14 mouse cellular contexts compared by ENCODE assay signal in genomic region chr6:82694668-82695067, GRCm38 (mm10). TPM values are rescaled to one million over a fixed set of nuclear protein-coding genes. Genes with fewer than 3 reads are reported as not detected.
DNase-seq lines count a peak whose midpoint lies in the region; ATAC-seq and TF ChIP-seq lines count a peak whose summit lies in the region.
"Had no signal": no experiment of that assay in that cellular context is flagged by ENCODE, and none has a peak within 500 bp of the region (broad histone marks: within the 10 kb centered on the region; RNA-seq: fewer than 3 reads in every experiment).

No protein-coding gene starts in this region.

- no peak for DNase-seq in forebrain, postnatal 0 days
- no peak for DNase-seq in forebrain, embryonic 11.5 days (ENCODE audit: low spot score)
- DNase-seq in hindbrain, embryonic 10.5 days (ENCODE audit: low spot score) = peak; percentile 27
- no peak for DNase-seq in hindbrain, embryonic 11.5 days (ENCODE audit: low spot score)
- DNase-seq in ES-CJ7 (ENCODE audit: low read depth, low spot score) = peak; percentile 74
- peak; percentile 33 for DNase-seq in embryo, embryonic 10.5 days (ENCODE audit: low spot score)
- no peak for DNase-seq in right cerebral cortex, postnatal 14 days
- DNase-seq in frontal cortex, postnatal 25 days (ENCODE audit: low spot score in 2 of 2) = no peak
- DNase-seq: adrenal gland, postnatal 36 days; cerebellum, postnatal 25 days; kidney, adult 18-20 months; kidney, postnatal 36 days; left cerebral cortex, postnatal 4 days; right cerebral cortex, postnatal 25 days had no signal

- no peaks in the 10 kb centered on the region for H3K36me3 ChIP-seq in forebrain, postnatal 0 days (ENCODE audit: insufficient read depth)
- no peaks in the 10 kb centered on the region for H3K36me3 ChIP-seq in forebrain, embryonic 11.5 days (ENCODE audit: control insufficient read depth, insufficient read depth, low read length)
- H3K36me3 ChIP-seq in hindbrain, embryonic 10.5 days = no peaks in the 10 kb centered on the region
- H3K36me3 ChIP-seq in hindbrain, embryonic 11.5 days (ENCODE audit: control insufficient read depth, insufficient read depth, low read length) = no peaks in the 10 kb centered on the region

- no peaks in the 10 kb centered on the region for H3K27me3 ChIP-seq in forebrain, postnatal 0 days (ENCODE audit: insufficient read depth, low read length)
- H3K27me3 ChIP-seq in forebrain, embryonic 11.5 days (ENCODE audit: control insufficient read depth, insufficient read depth, low read length) = no peaks in the 10 kb centered on the region
- H3K27me3 ChIP-seq in hindbrain, embryonic 10.5 days (ENCODE audit: insufficient read depth, poor library complexity, severe bottlenecking) = no peaks in the 10 kb centered on the region
- no peaks in the 10 kb centered on the region for H3K27me3 ChIP-seq in hindbrain, embryonic 11.5 days (ENCODE audit: control insufficient read depth, insufficient read depth, low read length)

- H3K4me3 ChIP-seq in forebrain, postnatal 0 days (ENCODE audit: low read depth, low read length) = no peak overlapping the region
- no peak overlapping the region for H3K4me3 ChIP-seq in forebrain, embryonic 11.5 days (ENCODE audit: low read depth, low read length)
- no peak overlapping the region for H3K4me3 ChIP-seq in hindbrain, embryonic 10.5 days
- no peak overlapping the region for H3K4me3 ChIP-seq in hindbrain, embryonic 11.5 days (ENCODE audit: low read depth, low read length)

- peak; percentile 50 for ATAC-seq in forebrain, postnatal 0 days
- ATAC-seq in forebrain, embryonic 11.5 days (replicated peaks; ENCODE audit: low FRiP score) = no peak
- ATAC-seq in hindbrain, embryonic 11.5 days (ENCODE audit: low FRiP score) = no peak

- H3K9me3 ChIP-seq in forebrain, postnatal 0 days (ENCODE audit: low read length) = no peaks in the 10 kb centered on the region
- H3K9me3 ChIP-seq in forebrain, embryonic 11.5 days (ENCODE audit: control insufficient read depth, low read length) = no peaks in the 10 kb centered on the region
- no peaks in the 10 kb centered on the region for H3K9me3 ChIP-seq in hindbrain, embryonic 10.5 days
- H3K9me3 ChIP-seq in hindbrain, embryonic 11.5 days (ENCODE audit: control insufficient read depth, low read length) = no peaks in the 10 kb centered on the region

- no peak overlapping the region for H3K9ac ChIP-seq in forebrain, postnatal 0 days
- H3K9ac ChIP-seq in forebrain, embryonic 11.5 days (ENCODE audit: low read length) = no peak overlapping the region
- H3K9ac ChIP-seq in hindbrain, embryonic 11.5 days (ENCODE audit: low read depth, low read length) = no peak overlapping the region

- TF ChIP-seq CTCF in forebrain, postnatal 0 days (IDR thresholded peaks at IDR 0.05; ENCODE audit: low read depth) = no peak

- H3K4me2 ChIP-seq in forebrain, postnatal 0 days (ENCODE audit: low read depth) = peak overlapping the region; percentile 8; the same call in 1 of the 2 replicates
- H3K4me2 ChIP-seq in forebrain, embryonic 11.5 days (ENCODE audit: low read depth, low read length, severe bottlenecking) = no peak overlapping the region
- no peak overlapping the region for H3K4me2 ChIP-seq in hindbrain, embryonic 11.5 days (replicated peaks; ENCODE audit: low read depth, low read length)

- no peaks in the 10 kb centered on the region for H3K4me1 ChIP-seq in forebrain, postnatal 0 days (ENCODE audit: insufficient read depth)
- no peaks in the 10 kb centered on the region for H3K4me1 ChIP-seq in forebrain, embryonic 11.5 days (replicated peaks; ENCODE audit: control insufficient read depth, insufficient read depth, low read length)
- peaks cover 7% of the 10 kb centered on the region for H3K4me1 ChIP-seq in hindbrain, embryonic 10.5 days (replicated peaks)
- H3K4me1 ChIP-seq in hindbrain, embryonic 11.5 days (replicated peaks; ENCODE audit: control insufficient read depth, insufficient read depth, low read length) = peaks cover under 1% of the 10 kb centered on the region; the same call in 1 of the 2 replicates

- H3K27ac ChIP-seq in forebrain, postnatal 0 days (ENCODE audit: low read depth, low read length) = no peak overlapping the region
- no peak overlapping the region for H3K27ac ChIP-seq in forebrain, embryonic 11.5 days (ENCODE audit: low read depth, low read length)
- H3K27ac ChIP-seq in hindbrain, embryonic 10.5 days = no peak overlapping the region
- no peak overlapping the region for H3K27ac ChIP-seq in hindbrain, embryonic 11.5 days (ENCODE audit: low read depth, low read length)

- WGBS in forebrain, postnatal 0 days = 38% methylated on average over 13 of the region's 13 CpGs
- WGBS in forebrain, embryonic 11.5 days = 55% methylated on average over 13 of the region's 13 CpGs
- WGBS in hindbrain, embryonic 10.5 days = 52% methylated on average over 13 of the region's 13 CpGs
- WGBS in hindbrain, embryonic 11.5 days = 59% methylated on average over 13 of the region's 13 CpGs

RNA-seq across cellular contexts. Expression of gene Pole4, which starts 10.5 kb away (rescaled TPM):
- 82.3 and 99.0 TPM in 2 replicates for total RNA-seq in forebrain, postnatal 0 days (2014; rRNA removed)
- 141 and 146 TPM in 2 replicates for polyA plus RNA-seq in forebrain, postnatal 0 days (2015; fragmentation: Nextera tagmentation; extraction: Ambion mirVana)
- 97.8 and 101 TPM in 2 replicates for polyA plus RNA-seq in forebrain, embryonic 11.5 days (2014; fragmentation: Nextera tagmentation; extraction: Ambion mirVana)
- 87.5 and 93.5 TPM in 2 replicates for polyA plus RNA-seq in hindbrain, embryonic 10.5 days (2016; fragmentation: Nextera tagmentation; extraction: Ambion mirVana)
- 104 and 107 TPM in 2 replicates for polyA plus RNA-seq in hindbrain, embryonic 11.5 days (2014; fragmentation: Nextera tagmentation; extraction: Ambion mirVana)

Comparison
In these comparisons a context has a peak if more than half of its experiments do, and no peak if none do; other contexts are left out.
1. DNase-seq: peak in hindbrain, embryonic 10.5 days (single experiment), ES-CJ7 (single experiment) and embryo, embryonic 10.5 days (single experiment); none in forebrain, postnatal 0 days (single experiment), forebrain, embryonic 11.5 days (single experiment), hindbrain, embryonic 11.5 days (single experiment), right cerebral cortex, postnatal 14 days (single experiment) and frontal cortex, postnatal 25 days (0 of 2).